Mouse (Mus musculus) CH12.LX (cell line): ENCODE data around the gene Rad17. TPM values are rescaled to one million over a fixed set of nuclear protein-coding genes. Genes with fewer than 3 reads are reported as not detected.

Experiments
- DNase-seq: peaks from one replicate; pipeline ENCODE4 v3.0.0-alpha.2; 2013; ENCODE audit errors: extremely low read depth
- H3K27ac ChIP-seq: 2 replicates; pipeline ENCODE4 v1.5.1; 2012; ENCODE audit warnings: low read depth, mild to moderate bottlenecking, control low read depth, moderate library complexity; ENCODE audit not compliant: insufficient read depth
- H3K27me3 ChIP-seq: replicated peaks from 2 replicates; pipeline ENCODE3; 2012; ENCODE audit warnings: inconsistent platforms
- H3K36me3 ChIP-seq, 2 experiments: replicated peaks in 1 of 2; 2 replicates each; pipeline versions ENCODE3 to v1.6.1; 2012; ENCODE audit warnings: inconsistent platforms in 1 of 2, low read length in 1 of 2, mild to moderate bottlenecking in 1 of 2, mixed read lengths in 1 of 2, moderate library complexity in 1 of 2; ENCODE audit not compliant: control insufficient read depth in 1 of 2, insufficient read depth in 1 of 2
- H3K4me1 ChIP-seq, 2 experiments: 2 replicates each; pipeline ENCODE4 v1.6.1; 2012; ENCODE audit warnings: inconsistent platforms in 1 of 2, moderate library complexity in 1 of 2; ENCODE audit not compliant: insufficient read depth in 2 of 2, control insufficient read depth in 1 of 2
- H3K4me2 ChIP-seq: 2 replicates; pipeline ENCODE4 v1.6.1; 2012; ENCODE audit warnings: low read depth, mild to moderate bottlenecking, control low read depth; ENCODE audit not compliant: poor library complexity, insufficient read depth, severe bottlenecking
- H3K4me3 ChIP-seq, 3 experiments: fragments of 150-350 bp in 1 of 3; sonication (generic) in 1 of 3; replicated peaks in 1 of 3; 2 replicates each; pipeline versions ENCODE3 to v1.5.1; 2011 to 2012; ENCODE audit warnings: low read depth in 2 of 3, low read length in 2 of 3, mild to moderate bottlenecking in 2 of 3, moderate library complexity in 2 of 3, control low read depth in 1 of 3, improper control_type of control experiment in 1 of 3, inconsistent platforms in 1 of 3, mixed read lengths in 1 of 3; ENCODE audit not compliant: poor library complexity in 1 of 3
- H3K79me2 ChIP-seq: replicated peaks from 2 replicates; pipeline ENCODE4 v1.6.1; 2012; ENCODE audit warnings: mild to moderate bottlenecking, moderate library complexity; ENCODE audit not compliant: control insufficient read depth, poor library complexity, insufficient read depth, severe bottlenecking; ENCODE audit errors: extremely low read depth
- H3K9ac ChIP-seq: 2 replicates; pipeline ENCODE4 v1.6.1; 2012; ENCODE audit warnings: low read depth, mild to moderate bottlenecking, control low read depth, moderate library complexity; ENCODE audit not compliant: insufficient read depth
- H3K9me3 ChIP-seq: replicated peaks from 2 replicates; pipeline ENCODE3; 2012; ENCODE audit warnings: low read length, inconsistent platforms, mixed read lengths
- EP300 ChIP-seq: IDR thresholded peaks from 2 replicates; pipeline ENCODE4 v1.6.1; 2011; ENCODE audit warnings: low read length, improper control_type of control experiment
- JUND ChIP-seq: conservative IDR thresholded peaks from 2 replicates; pipeline ENCODE4 v1.6.1; 2011; ENCODE audit warnings: low read depth, low read length, improper control_type of control experiment
- MAFK ChIP-seq: IDR thresholded peaks from 2 replicates; pipeline ENCODE4 v1.6.1; 2011; ENCODE audit warnings: low read length, improper control_type of control experiment; ENCODE audit not compliant: insufficient replicate concordance
- MAX ChIP-seq: IDR thresholded peaks from 2 replicates; pipeline ENCODE4 v1.6.1; 2011; ENCODE audit warnings: low read length, improper control_type of control experiment
- MAZ ChIP-seq: IDR thresholded peaks from 2 replicates; pipeline ENCODE4 v1.6.1; 2012; ENCODE audit warnings: low read depth, mild to moderate bottlenecking, inconsistent platforms, low read length, improper control_type of control experiment, moderate library complexity
- MEF2A ChIP-seq: IDR thresholded peaks from 2 replicates; pipeline ENCODE4 v1.6.1; 2014; ENCODE audit warnings: low read depth, mild to moderate bottlenecking, inconsistent platforms, low read length, improper control_type of control experiment, borderline replicate concordance
- NELFE ChIP-seq: IDR thresholded peaks from 2 replicates; pipeline ENCODE4 v1.6.1; 2011; ENCODE audit warnings: low read depth, low read length, improper control_type of control experiment
- NRF1 ChIP-seq: IDR thresholded peaks from 2 replicates; pipeline ENCODE4 v1.6.1; 2014; ENCODE audit warnings: low read depth, mild to moderate bottlenecking, inconsistent platforms, low read length, improper control_type of control experiment, moderate library complexity
- POLR2A ChIP-seq: IDR thresholded peaks from 2 replicates; pipeline ENCODE4 v1.6.1; 2011; ENCODE audit warnings: low read depth, mild to moderate bottlenecking, improper control_type of control experiment, low read length
- RAD21 ChIP-seq: IDR thresholded peaks from 2 replicates; pipeline ENCODE4 v1.6.1; 2011; ENCODE audit warnings: low read depth, mild to moderate bottlenecking, low read length, improper control_type of control experiment, moderate library complexity
- RCOR1 ChIP-seq: conservative IDR thresholded peaks from 2 replicates; pipeline ENCODE4 v1.6.1; 2012; ENCODE audit warnings: low read depth, mild to moderate bottlenecking, inconsistent platforms, low read length, improper control_type of control experiment
- TBP ChIP-seq: conservative IDR thresholded peaks from 2 replicates; pipeline ENCODE4 v1.6.1; 2011; ENCODE audit warnings: low read depth, low read length, improper control_type of control experiment
- TCF12 ChIP-seq: IDR thresholded peaks from 2 replicates; pipeline ENCODE4 v1.6.1; 2014; ENCODE audit warnings: low read depth, mild to moderate bottlenecking, inconsistent platforms, low read length, improper control_type of control experiment
- ZC3H11A ChIP-seq: IDR thresholded peaks from 2 replicates; pipeline ENCODE4 v1.6.1; 2012; ENCODE audit warnings: low read depth, mild to moderate bottlenecking, inconsistent platforms, low read length, improper control_type of control experiment
- ZKSCAN1 ChIP-seq: IDR thresholded peaks from 2 replicates; pipeline ENCODE4 v1.6.1; 2012; ENCODE audit warnings: low read depth, inconsistent platforms, low read length, improper control_type of control experiment, borderline replicate concordance
- ZMIZ1 ChIP-seq: IDR thresholded peaks from 2 replicates; pipeline ENCODE4 v1.6.1; 2012; ENCODE audit warnings: low read depth, mild to moderate bottlenecking, inconsistent platforms, low read length, improper control_type of control experiment
- dilution Hi-C: fragments of 300-500 bp; cut with MboI; formaldehyde crosslinking; loops from 2 replicates; pipeline ENCODE4 v1.14.3; 2020; ENCODE audit warnings: low sequenced_read_pairs; ENCODE audit not compliant: extremely low pct_unique_long_range_greater_than_20kb, extremely low pct_ligation_motif_present
- in situ Hi-C: fragments of 300-500 bp; cut with MboI; formaldehyde crosslinking; loops from 3 replicates; pipeline ENCODE4 v1.14.3; 2019; ENCODE audit warnings: low sequenced_read_pairs, low pct_ligation_motif_present, low pct_unique_long_range_greater_than_20kb, mixed read lengths
- polyA plus RNA-seq: library from polyadenylated mRNA; unstranded; fragments of >175 nt; gene quantifications from 2 replicates; pipeline ENCODE4 v1.2.1, GENCODE M21; 2012; ENCODE audit warnings: low read depth; ENCODE audit not compliant: insufficient read length
- total RNA-seq, 2 experiments: library from RNA; depleted of rRNA; stranded (reverse); fragments of 300-350 nt in 1 of 2; fragments of >200 nt in 1 of 2; gene quantifications; 2 replicates each; pipeline ENCODE4 v1.2.3; 2012 to 2014

Gene Rad17
- total and polyA plus RNA-seq, 3 experiments = 19.8 to 47.8 (median 19.8) TPM

DNA sequence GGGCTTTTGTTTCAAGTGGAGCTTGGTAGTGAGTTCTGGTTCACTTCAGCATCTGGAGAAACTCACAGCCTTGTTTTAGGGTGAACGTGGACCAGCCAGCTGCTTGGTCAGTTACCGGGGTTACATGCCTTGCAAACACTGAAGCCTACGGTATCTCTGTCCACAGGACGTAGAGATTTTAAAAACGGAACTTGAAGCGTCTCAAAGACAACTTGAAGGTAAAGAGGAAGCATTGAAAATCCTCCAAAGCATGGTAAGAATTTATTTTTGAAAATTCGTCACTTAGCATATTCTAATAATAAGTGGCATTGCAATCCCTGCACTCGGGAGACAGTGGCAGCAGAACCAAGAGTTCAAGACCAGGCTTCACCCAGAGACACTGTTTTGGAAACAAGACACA, 30.8 kb upstream of the Rad17 start:
- Histone ChIP-seq H3K27me3 (no peaks in the 10 kb centered on the region), H3K9ac (no peak overlapping the region), H3K27ac (no peak overlapping the region), H3K36me3 (no peaks in the 10 kb centered on the region), H3K79me2 (no peaks in the 10 kb centered on the region), H3K4me1 (peaks cover 0 to 4% of the 10 kb centered on the region in 2 experiments; a peak in 1 of 4 replicates), H3K9me3 (no peaks in the 10 kb centered on the region), H3K4me3 (no peak overlapping the region), H3K4me2 (no peak overlapping the region)
- in situ Hi-C loops (no loop called here), dilution Hi-C loops (no loop called here)
- no peak for DNase-seq
- TF ChIP-seq NRF1 (no peak), JUND (no peak), POLR2A (no peak)

DNA sequence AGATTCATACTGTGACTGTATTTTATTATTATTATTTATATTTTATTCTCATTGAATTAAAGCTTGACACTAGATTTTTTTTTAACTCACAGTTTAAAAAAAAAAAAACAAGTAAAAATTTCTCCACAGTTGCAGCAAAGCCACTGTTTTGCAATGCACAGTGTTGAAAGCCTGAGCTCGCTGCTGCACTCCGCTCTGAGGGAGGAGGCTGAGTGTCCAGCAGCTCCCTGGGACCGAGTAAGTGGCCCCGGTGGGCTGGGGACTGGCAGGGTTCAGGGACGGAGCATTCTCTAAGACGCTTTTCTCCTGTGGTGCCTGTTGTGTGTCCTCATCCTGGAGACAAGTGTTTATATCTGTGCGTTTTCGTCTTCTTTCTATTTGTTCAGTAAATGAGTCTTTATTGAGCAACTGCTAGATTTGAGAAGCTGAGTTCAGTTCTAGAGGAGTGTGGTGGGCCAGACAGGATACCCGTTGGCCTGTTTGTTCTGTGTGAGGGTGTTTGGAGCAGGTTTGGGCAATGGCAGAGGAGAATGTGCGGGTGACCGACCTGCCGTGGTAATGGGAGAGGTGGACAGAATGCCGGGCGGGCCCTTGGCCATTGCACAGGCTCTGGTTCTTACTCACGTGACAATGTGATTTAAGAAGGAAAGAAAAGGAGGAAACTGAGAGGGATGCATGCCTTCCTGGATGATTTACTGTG, 25.2 kb upstream of the Rad17 start:
- no peak for TF ChIP-seq MAX
- TF ChIP-seq MAZ = no peak
- no peak for TF ChIP-seq TCF12
- TF ChIP-seq ZKSCAN1 = no peak
- TF ChIP-seq RCOR1 = no peak
- TF ChIP-seq RAD21 = no peak
- TF ChIP-seq TBP = no peak
- TF ChIP-seq NELFE = no peak
- no peak for TF ChIP-seq ZC3H11A
- TF ChIP-seq MEF2A = no peak
- TF ChIP-seq EP300 = no peak
- TF ChIP-seq MAFK = no peak
- TF ChIP-seq ZMIZ1 = no peak
- H3K4me2 ChIP-seq = no peak overlapping the region
- no peak overlapping the region for H3K4me3 ChIP-seq
- no peak overlapping the region for H3K27ac ChIP-seq
- H3K79me2 ChIP-seq = no peaks in the 10 kb centered on the region
- no peaks in the 10 kb centered on the region for H3K36me3 ChIP-seq
- H3K27me3 ChIP-seq = no peaks in the 10 kb centered on the region
- in situ Hi-C loops = no loop called here
- H3K9me3 ChIP-seq = peaks cover 3% of the 10 kb centered on the region
- dilution Hi-C loops = no loop called here
- no peak overlapping the region for H3K9ac ChIP-seq
- DNase-seq = no peak
- no peaks in the 10 kb centered on the region for H3K4me1 ChIP-seq
